Mouse (Mus musculus) forebrain, postnatal 0 days (tissue): Measurements from ENCODE around the gene Usb1. TPM values are rescaled to one million over a fixed set of nuclear protein-coding genes. Genes with fewer than 3 reads are reported as not detected.

ENCODE experiments used
- ATAC-seq: fragments of 200-750 bp; cut with Nextera tagmentation; 2 replicates; pipeline ENCODE4 v1.8.0; 2017; ENCODE audit warnings: mild to moderate bottlenecking, moderate library complexity
- DNase-seq: peaks from one replicate; pipeline ENCODE4 v3.0.0-alpha.2; 2015
- H3K27ac ChIP-seq: fragments of 300-500 bp; sonication (generic); 2 replicates; pipeline ENCODE4 v1.5.1; 2014; ENCODE audit warnings: low read depth, mild to moderate bottlenecking, antibody characterized with exemption, low read length, moderate library complexity, mixed read lengths
- H3K27me3 ChIP-seq: fragments of 300-500 bp; sonication (generic); 2 replicates; pipeline ENCODE4 v1.6.1; 2014; ENCODE audit warnings: mild to moderate bottlenecking, low read length, mixed read lengths; ENCODE audit not compliant: insufficient read depth
- H3K36me3 ChIP-seq: fragments of 300-500 bp; sonication (generic); 2 replicates; pipeline ENCODE4 v1.6.1; 2014; ENCODE audit warnings: mild to moderate bottlenecking, moderate library complexity; ENCODE audit not compliant: insufficient read depth
- H3K4me1 ChIP-seq: fragments of 300-500 bp; sonication (generic); 2 replicates; pipeline ENCODE4 v1.6.1; 2014; ENCODE audit warnings: antibody characterized with exemption; ENCODE audit not compliant: insufficient read depth
- H3K4me2 ChIP-seq: fragments of 300-500 bp; sonication (generic); 2 replicates; pipeline ENCODE4 v1.6.1; 2014; ENCODE audit warnings: low read depth, mild to moderate bottlenecking, moderate library complexity
- H3K4me3 ChIP-seq: fragments of 300-500 bp; sonication (generic); 2 replicates; pipeline ENCODE4 v1.5.1; 2014; ENCODE audit warnings: low read depth, low read length, mixed read lengths
- H3K9ac ChIP-seq: fragments of 300-500 bp; sonication (generic); 2 replicates; pipeline ENCODE4 v1.6.1; 2014; ENCODE audit warnings: mild to moderate bottlenecking
- H3K9me3 ChIP-seq: fragments of 300-500 bp; sonication (generic); 2 replicates; pipeline ENCODE4 v1.6.1; 2016; ENCODE audit warnings: low read length
- CTCF ChIP-seq: sonication (generic); IDR thresholded peaks from 2 replicates; pipeline ENCODE4 v1.5.1; 2016; ENCODE audit warnings: antibody characterized with exemption, control low read depth, low read depth
- WGBS: fragments of 180-500 bp; shearing (Covaris S2); extraction: QIAGEN DNeasy Blood & Tissue Kit; methylation state at CpG from one replicate; pipeline ENCODE4 v1.1.7; 2014; 5-methylcytosine and 5-hydroxymethylcytosine counted together
- polyA plus RNA-seq: library from polyadenylated mRNA; unstranded; fragments of >200 nt; fragmentation: Nextera tagmentation; extraction: Ambion mirVana; gene quantifications from 2 replicates; pipeline ENCODE4 v1.2.1, GENCODE M21; 2015
- total RNA-seq: library from RNA; depleted of rRNA; stranded (reverse); fragments of >200 nt; gene quantifications from 2 replicates; pipeline ENCODE4 v1.2.3, GENCODE M21; 2014

The Usb1 gene
- total and polyA plus RNA-seq, 2 experiments from 2014 or later = 34.9 to 66.0 TPM

DNA sequence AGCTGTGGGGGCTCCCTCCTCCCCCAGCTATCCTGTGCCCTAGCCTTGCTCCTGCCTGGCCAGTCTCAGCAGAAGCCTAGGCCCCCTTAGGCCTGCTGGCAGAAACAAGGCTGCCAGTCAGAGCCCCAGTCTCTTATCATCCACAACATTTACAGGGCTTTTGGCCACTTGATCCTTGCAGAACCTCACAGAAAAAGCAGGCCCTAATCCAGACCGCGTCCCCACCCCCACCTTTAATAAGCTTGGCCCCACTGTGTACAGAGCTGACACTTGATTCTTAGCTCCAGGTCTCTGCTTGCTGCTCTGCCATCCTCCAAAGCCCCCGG lies 28.9 kb downstream of the Usb1 start:
- ATAC-seq = no peak

DNA sequence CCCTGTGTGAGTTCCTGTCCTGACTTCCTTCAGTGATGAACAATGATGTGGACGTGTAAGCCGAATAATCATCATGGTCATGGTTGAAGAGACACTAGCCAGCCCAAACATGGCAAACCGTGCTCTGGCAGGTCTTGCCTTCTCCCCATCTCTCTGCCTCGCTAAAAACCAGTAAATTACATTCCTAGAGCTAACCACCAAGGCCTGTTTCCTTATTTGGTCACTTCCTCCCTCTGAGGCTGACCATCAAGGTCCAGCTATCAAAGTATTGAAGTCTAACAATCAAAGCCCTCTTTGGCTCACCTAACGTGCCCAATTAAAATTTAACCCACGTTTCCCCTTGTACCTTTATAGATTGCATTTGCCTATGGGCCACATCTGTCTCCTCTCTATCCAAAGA lies 30.2 kb downstream of the Usb1 start:
- 80% methylated on average over 6 of the region's 6 CpGs for WGBS
- Histone ChIP-seq H3K27ac (no peak overlapping the region), H3K4me2 (no peak overlapping the region), H3K4me3 (no peak overlapping the region), H3K9me3 (no peaks in the 10 kb centered on the region), H3K9ac (no peak overlapping the region), H3K4me1 (peaks cover 5% of the 10 kb centered on the region; the same call in 1 of the 2 replicates), H3K27me3 (no peaks in the 10 kb centered on the region), H3K36me3 (no peaks in the 10 kb centered on the region)
- ATAC-seq (no peak), DNase-seq (no peak)
- no peak for TF ChIP-seq CTCF

More for the DNA sequence above, 28.9 kb downstream of the Usb1 start:
- peaks cover 5% of the 10 kb centered on the region; the same call in 1 of the 2 replicates for H3K4me1 ChIP-seq
- H3K9ac ChIP-seq = no peak overlapping the region
- 75% methylated on average over 3 of the region's 3 CpGs for WGBS
- no peak overlapping the region for H3K4me2 ChIP-seq
- no peak for TF ChIP-seq CTCF
- H3K4me3 ChIP-seq = no peak overlapping the region
- no peaks in the 10 kb centered on the region for H3K36me3 ChIP-seq
- no peak for DNase-seq
- H3K9me3 ChIP-seq = no peaks in the 10 kb centered on the region
- 0 out of 2 replicates have a peak overlapping the region, but pooled peaks have one; percentile 21 for H3K27ac ChIP-seq
- no peaks in the 10 kb centered on the region for H3K27me3 ChIP-seq

DNA sequence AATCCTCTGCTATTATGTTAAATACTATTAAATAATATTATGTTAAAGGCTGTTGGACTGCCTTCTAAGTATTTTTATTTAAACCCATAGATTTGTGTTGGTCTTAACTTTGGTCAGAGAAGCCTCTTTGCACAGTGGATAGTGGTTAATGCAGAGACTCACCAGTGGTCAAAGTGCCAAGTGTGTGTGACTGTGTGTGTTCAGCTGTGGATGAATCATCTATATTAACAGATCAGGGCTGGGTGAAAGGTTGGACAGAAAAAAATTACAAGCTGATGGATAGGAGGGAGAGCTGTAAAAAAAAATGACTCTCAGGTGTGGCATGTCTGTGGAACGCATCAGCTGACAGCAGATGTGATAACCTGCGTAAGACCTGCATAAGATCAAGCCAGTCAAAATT lies 31.8 kb downstream of the Usb1 start:
- no peak overlapping the region for H3K9ac ChIP-seq
- no peak for TF ChIP-seq CTCF
- H3K27ac ChIP-seq = no peak overlapping the region
- ATAC-seq = no peak
- H3K4me1 ChIP-seq = peaks cover 5% of the 10 kb centered on the region; the same call in 1 of the 2 replicates
- no peak for DNase-seq
- H3K4me2 ChIP-seq = no peak overlapping the region
- H3K9me3 ChIP-seq = no peaks in the 10 kb centered on the region
- no peaks in the 10 kb centered on the region for H3K27me3 ChIP-seq
- H3K4me3 ChIP-seq = no peak overlapping the region
- WGBS = 98% methylated on average over 2 of the region's 2 CpGs
- H3K36me3 ChIP-seq = peaks cover 9% of the 10 kb centered on the region; the same call in 1 of the 2 replicates

GRCm38 (mm10) chr8:95369581-95370326 lies 37.7 kb downstream of the Usb1 start:
- no peak overlapping the region for H3K9ac ChIP-seq
- peaks cover 19% of the 10 kb centered on the region for H3K36me3 ChIP-seq
- no peak overlapping the region for H3K27ac ChIP-seq
- H3K27me3 ChIP-seq = no peaks in the 10 kb centered on the region
- DNase-seq = no peak
- no peak overlapping the region for H3K4me2 ChIP-seq
- no peaks in the 10 kb centered on the region for H3K9me3 ChIP-seq
- H3K4me1 ChIP-seq = no peaks in the 10 kb centered on the region
- no peak for ATAC-seq
- TF ChIP-seq CTCF = no peak
- no peak overlapping the region for H3K4me3 ChIP-seq
- WGBS = 63% methylated on average over 20 of the region's 20 CpGs

- no peaks in the 10 kb centered on the region for H3K27me3 ChIP-seq
- no peak overlapping the region for H3K4me3 ChIP-seq
- no peak for ATAC-seq
- no peaks in the 10 kb centered on the region for H3K9me3 ChIP-seq
- no peaks in the 10 kb centered on the region for H3K4me1 ChIP-seq
- H3K27ac ChIP-seq = no peak overlapping the region
- 88% methylated on average over 12 of the region's 12 CpGs for WGBS
- H3K36me3 ChIP-seq = peaks cover 10% of the 10 kb centered on the region; the same call in 1 of the 2 replicates
- H3K9ac ChIP-seq = no peak overlapping the region
- no peak for DNase-seq
- TF ChIP-seq CTCF = no peak
- H3K4me2 ChIP-seq = no peak overlapping the region
Measured at GRCm38 (mm10) chr8:95373389-95374002, 41.4 kb downstream of the Usb1 start.

DNA sequence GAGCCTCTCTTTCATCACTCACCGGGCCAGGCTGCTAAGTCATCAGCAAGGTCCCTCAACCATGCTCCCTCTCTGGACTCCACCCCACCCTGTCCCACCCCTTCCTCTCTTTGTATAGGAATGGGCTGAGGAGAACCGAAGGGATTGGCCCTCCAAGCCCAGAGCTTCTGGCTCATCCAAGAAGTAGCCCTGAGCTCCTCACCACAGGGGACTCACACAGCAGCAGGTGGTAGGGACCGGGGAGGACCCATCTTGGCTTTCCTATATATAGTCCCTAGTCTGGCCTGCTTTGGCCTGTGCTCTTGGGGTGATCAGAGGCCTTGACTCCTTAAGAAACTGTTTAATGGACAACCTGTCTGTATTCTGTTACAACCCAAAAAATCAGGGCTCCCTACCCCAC lies 42.3 kb downstream of the Usb1 start:
- peaks cover 10% of the 10 kb centered on the region; the same call in 1 of the 2 replicates for H3K36me3 ChIP-seq
- no peaks in the 10 kb centered on the region for H3K27me3 ChIP-seq
- H3K4me2 ChIP-seq = no peak overlapping the region
- H3K9me3 ChIP-seq = no peaks in the 10 kb centered on the region
- no peak overlapping the region for H3K27ac ChIP-seq
- no peak overlapping the region for H3K4me3 ChIP-seq
- TF ChIP-seq CTCF = no peak
- WGBS = 91% methylated on average over 3 of the region's 3 CpGs
- no peak overlapping the region for H3K9ac ChIP-seq
- ATAC-seq = no peak
- no peak for DNase-seq
- H3K4me1 ChIP-seq = no peaks in the 10 kb centered on the region

DNA sequence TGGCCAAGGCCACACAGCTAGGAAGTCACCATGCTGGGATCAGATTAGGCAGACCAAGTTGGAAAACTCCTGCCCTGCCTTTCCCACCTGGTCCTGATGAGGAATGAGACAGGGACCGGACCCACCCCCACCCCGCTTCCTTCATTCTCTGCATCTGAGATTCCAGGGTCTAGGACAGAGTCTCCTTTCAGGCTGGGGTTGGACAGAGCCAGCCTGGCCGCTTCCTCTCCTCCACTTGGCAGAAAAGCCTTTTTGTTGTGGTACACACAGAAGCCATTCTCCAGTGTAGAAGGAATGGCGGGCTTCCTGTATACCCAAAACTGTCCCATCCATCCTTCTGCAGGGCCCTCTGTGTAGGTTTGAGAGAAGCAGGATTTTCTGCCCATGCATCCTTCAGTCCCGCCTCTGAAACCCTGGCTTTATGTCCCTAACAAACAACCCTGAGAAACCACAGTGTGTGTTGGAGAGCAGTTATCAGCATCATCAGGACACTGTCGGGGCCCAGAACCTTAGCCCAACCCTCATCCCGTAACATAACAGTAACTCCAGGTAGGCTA lies 43.4 kb downstream of the Usb1 start:
- Histone ChIP-seq H3K36me3 (peaks cover 10% of the 10 kb centered on the region; the same call in 1 of the 2 replicates), H3K9me3 (no peaks in the 10 kb centered on the region), H3K4me1 (no peaks in the 10 kb centered on the region), H3K4me3 (no peak overlapping the region), H3K4me2 (no peak overlapping the region), H3K27ac (no peak overlapping the region), H3K27me3 (no peaks in the 10 kb centered on the region), H3K9ac (no peak overlapping the region)
- peak; percentile 63 for ATAC-seq
- TF ChIP-seq CTCF = no peak
- 81% methylated on average over 7 of the region's 7 CpGs for WGBS
- DNase-seq = no peak
